Mouse (Mus musculus) spleen, adult 2 months (tissue): ENCODE data around the gene Man2a1. TPM values are rescaled to one million over a fixed set of nuclear protein-coding genes. Genes with fewer than 3 reads are reported as not detected.

Experiments used
- DNase-seq, 2 experiments: peaks; one replicate each; pipeline versions ENCODE4 v3.0.0 to v3.0.0-alpha.2; 2012 to 2021; ENCODE audit warnings: low spot score in 2 of 2, low read depth in 1 of 2
- H3K27ac ChIP-seq: fragments of 200-500 bp; 2 replicates; pipeline ENCODE4 v1.5.1; 2012; ENCODE audit warnings: low read length, inconsistent platforms; ENCODE audit not compliant: insufficient read depth
- H3K27me3 ChIP-seq: fragments of 200-500 bp; 2 replicates; pipeline ENCODE4 v1.6.1; 2012; ENCODE audit warnings: mild to moderate bottlenecking, moderate library complexity, low read length, inconsistent platforms; ENCODE audit not compliant: control insufficient read depth, insufficient read depth
- H3K36me3 ChIP-seq: fragments of 200-500 bp; 2 replicates; pipeline ENCODE4 v1.6.1; 2012; ENCODE audit warnings: mild to moderate bottlenecking, low read length, inconsistent platforms; ENCODE audit not compliant: control insufficient read depth, insufficient read depth
- H3K4me1 ChIP-seq: fragments of 200-500 bp; 2 replicates; pipeline ENCODE4 v1.6.1; 2011; ENCODE audit warnings: inconsistent platforms; ENCODE audit not compliant: control insufficient read depth, insufficient read depth, insufficient read length
- H3K4me3 ChIP-seq: fragments of 200-500 bp; 2 replicates; pipeline ENCODE4 v1.5.1; 2011; ENCODE audit warnings: mild to moderate bottlenecking, inconsistent platforms; ENCODE audit not compliant: insufficient read depth, insufficient read length; ENCODE audit errors: extremely low read depth
- CTCF ChIP-seq: fragments of 200-500 bp; IDR thresholded peaks from 2 replicates; pipeline ENCODE4 v1.5.1; 2011; ENCODE audit warnings: mild to moderate bottlenecking, inconsistent platforms; ENCODE audit not compliant: insufficient read depth, insufficient read length, insufficient replicate concordance; ENCODE audit errors: extremely low read depth
- POLR2A ChIP-seq: fragments of 200-500 bp; IDR thresholded peaks from 2 replicates; pipeline ENCODE4 v1.6.1; 2011; ENCODE audit warnings: low read depth, low read length, inconsistent platforms
- WGBS: fragments of 180-500 bp; shearing (Covaris S2); methylation state at CpG from one replicate; pipeline ENCODE4 v1.1.7; 2018; 5-methylcytosine and 5-hydroxymethylcytosine counted together
- polyA plus RNA-seq: library from polyadenylated mRNA; depleted of rRNA; stranded (reverse); fragments of >200 nt; gene quantifications from 2 replicates; pipeline ENCODE4 v1.2.3, GENCODE M21; 2012

Gene Man2a1
- polyA plus RNA-seq, 1 experiment = 10.6 TPM

DNA sequence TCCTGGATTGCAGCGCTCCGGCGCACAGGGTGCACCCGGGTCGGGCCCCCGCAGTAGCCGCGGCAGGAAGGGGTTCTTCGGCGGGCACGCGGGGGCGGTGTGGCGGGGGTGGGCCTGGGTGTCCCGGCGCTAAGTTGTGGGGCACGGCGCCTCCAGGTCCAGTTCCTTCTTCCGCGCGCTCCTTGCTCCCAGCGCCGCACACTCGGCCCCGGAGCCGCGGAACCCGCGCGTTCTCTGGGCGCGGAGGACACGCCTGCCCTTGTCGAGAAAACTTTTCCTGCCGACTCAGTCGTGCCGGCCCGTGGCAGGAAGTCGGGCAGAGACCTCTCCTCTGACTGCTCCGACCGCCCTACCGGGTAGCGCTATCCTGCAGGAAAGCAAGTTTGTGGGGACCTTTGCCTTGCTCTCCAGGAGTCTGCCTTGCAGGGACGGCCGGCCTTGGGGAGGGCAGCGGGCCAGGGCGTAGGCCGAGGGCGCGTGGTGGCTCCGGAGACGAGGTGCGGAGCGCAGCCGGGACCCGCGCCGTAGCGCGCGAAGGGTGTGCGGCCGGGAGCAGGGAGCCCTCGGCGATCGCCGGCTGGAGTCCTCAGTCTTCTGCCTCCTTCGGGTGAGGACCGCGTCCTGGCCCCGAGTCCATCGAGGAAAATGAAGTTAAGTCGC, 685 bp downstream of the Man2a1 start:
- peak overlapping the region; percentile 82 for H3K27ac ChIP-seq
- DNase-seq = peak in 1 of 2 experiments; percentile 56
- under 1% methylated on average over 69 of the region's 73 CpGs for WGBS
- TF ChIP-seq CTCF = no peak
- H3K27me3 ChIP-seq = no peaks in the 10 kb centered on the region
- peaks cover 13% of the 10 kb centered on the region for H3K4me1 ChIP-seq
- peak overlapping the region; percentile 74 for H3K4me3 ChIP-seq
- no peaks in the 10 kb centered on the region for H3K36me3 ChIP-seq

DNA sequence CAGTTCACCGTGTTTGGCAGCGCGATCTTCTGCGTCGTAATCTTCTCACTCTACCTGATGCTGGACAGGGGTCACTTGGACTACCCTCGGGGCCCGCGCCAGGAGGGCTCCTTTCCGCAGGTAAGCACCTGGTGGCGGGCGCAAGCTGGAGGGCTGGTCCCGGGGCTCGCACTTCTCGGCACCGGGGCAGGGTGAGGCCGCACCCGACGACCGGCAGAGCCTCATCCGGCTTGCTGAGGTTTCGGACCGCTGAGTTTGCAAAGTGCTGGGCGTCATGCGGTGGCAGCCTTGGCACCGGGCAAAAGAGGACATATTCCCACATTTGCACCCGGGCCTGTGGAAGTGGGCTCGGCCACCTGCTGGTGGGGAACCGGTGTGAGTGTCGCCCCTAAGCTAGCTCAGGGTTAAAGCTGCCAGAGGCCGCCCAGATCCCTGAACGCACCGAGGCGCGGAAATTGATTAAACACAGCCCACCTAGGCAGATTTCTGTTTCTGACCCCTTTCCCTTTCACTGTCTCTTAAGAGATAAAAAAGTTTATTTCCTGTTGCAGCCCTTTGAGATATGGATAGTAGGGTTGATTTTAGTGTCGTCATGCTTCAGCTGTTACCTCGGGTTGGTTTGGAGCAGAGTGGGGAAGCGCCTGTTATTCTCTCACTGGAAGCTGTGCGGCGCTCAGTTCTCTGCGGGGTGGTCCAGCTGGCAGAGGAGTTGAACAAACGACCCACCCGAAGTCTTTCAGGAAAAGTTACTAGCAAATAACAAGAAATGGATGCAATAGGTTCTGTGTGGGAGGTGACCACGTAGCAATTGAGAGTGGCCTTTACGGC, 1.4 kb downstream of the Man2a1 start:
- TF ChIP-seq POLR2A (no peak), CTCF (peak; percentile 8; the same call in 1 of the 2 replicates)
- Histone ChIP-seq H3K27ac (peak overlapping the region; percentile 82), H3K4me3 (peak overlapping the region; percentile 74), H3K27me3 (no peaks in the 10 kb centered on the region), H3K4me1 (peaks cover 13% of the 10 kb centered on the region), H3K36me3 (no peaks in the 10 kb centered on the region)
- peak in 1 of 2 experiments; percentile 61 for DNase-seq
- WGBS = 2% methylated on average over 44 of the region's 44 CpGs

DNA sequence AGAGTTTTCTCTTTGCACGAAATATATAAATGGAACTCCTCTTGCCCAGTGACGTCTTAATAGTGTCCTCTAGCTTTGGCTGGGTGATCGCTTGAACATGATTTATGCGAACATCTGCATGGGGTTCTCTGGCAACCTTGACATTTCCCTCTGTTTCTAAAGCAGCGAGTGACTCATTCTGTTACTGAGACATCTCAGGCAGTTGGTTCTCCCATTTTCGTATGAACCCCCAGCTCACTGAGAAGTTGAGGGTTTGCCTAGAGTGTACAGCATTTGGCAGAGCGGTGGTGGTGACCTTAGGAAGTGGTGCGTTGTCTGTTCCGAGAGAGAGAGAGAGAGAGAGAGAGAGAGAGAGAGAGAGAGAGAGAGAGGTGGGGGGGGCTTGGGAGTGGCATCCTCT, 2.6 kb downstream of the Man2a1 start:
- WGBS = 41% methylated on average over 9 of the region's 9 CpGs
- TF ChIP-seq POLR2A (no peak), CTCF (no peak)

DNA sequence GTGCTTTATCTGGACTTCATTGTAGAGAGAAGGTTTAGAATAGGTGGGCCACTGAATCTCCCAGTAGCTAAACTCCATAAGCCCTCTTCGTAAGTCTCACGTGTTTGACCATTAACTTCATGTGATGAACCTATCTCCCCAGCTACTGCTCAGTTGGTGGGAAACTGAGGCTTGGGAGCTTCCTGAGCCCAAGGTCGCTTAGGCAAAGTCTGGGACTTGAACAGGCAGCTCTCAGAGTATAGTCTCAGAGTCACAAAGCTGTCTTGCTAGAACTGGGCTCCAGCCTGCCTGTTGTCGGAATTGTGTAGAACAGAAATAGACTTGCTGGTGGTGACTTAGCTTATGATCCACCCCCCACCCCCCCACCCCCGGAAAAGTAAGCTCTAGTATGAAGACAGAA, 3.0 kb downstream of the Man2a1 start:
- Histone ChIP-seq H3K4me3 (0 out of 2 replicates have a peak overlapping the region, but pooled peaks have one; percentile 17), H3K27me3 (no peaks in the 10 kb centered on the region), H3K4me1 (peaks cover 13% of the 10 kb centered on the region), H3K27ac (no peak overlapping the region), H3K36me3 (no peaks in the 10 kb centered on the region; the same call in 1 of the 2 replicates)
- DNase-seq = no peak
- WGBS = 80% methylated on average over 5 of the region's 5 CpGs
- TF ChIP-seq POLR2A = no peak
- no peak for TF ChIP-seq CTCF

More for the DNA sequence above, 2.6 kb downstream of the Man2a1 start:
- H3K36me3 ChIP-seq = no peaks in the 10 kb centered on the region; the same call in 1 of the 2 replicates
- no peak for DNase-seq
- 0 out of 2 replicates have a peak overlapping the region, but pooled peaks have one; percentile 22 for H3K27ac ChIP-seq
- peaks cover 13% of the 10 kb centered on the region for H3K4me1 ChIP-seq
- H3K4me3 ChIP-seq = peak overlapping the region; percentile 17
- H3K27me3 ChIP-seq = no peaks in the 10 kb centered on the region

DNA sequence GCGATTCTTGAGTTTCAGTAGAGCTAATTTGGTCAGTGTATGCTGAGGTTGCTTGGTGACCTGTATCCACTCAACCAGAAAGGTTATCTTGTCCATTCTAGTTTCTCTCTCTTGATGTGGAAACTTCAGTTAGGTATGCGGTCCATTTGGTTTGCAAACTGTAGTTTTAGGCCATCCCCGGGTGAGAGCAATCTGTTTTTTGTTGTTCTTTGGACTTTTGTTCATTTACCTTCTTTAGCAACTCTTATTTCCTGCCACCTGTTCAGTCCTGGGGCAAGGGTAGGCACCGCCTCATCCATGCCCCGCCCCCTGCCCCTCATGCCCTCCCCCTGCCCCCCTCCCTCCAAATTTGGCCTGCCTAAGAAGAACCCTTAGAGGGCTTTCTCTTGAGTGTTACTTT, 3.6 kb downstream of the Man2a1 start:
- Histone ChIP-seq H3K36me3 (no peaks in the 10 kb centered on the region; the same call in 1 of the 2 replicates), H3K27ac (no peak overlapping the region), H3K4me3 (no peak overlapping the region), H3K27me3 (no peaks in the 10 kb centered on the region), H3K4me1 (peaks cover 13% of the 10 kb centered on the region)
- WGBS = 50% methylated on average over 5 of the region's 5 CpGs
- no peak for DNase-seq
- TF ChIP-seq POLR2A (no peak), CTCF (no peak)

DNA sequence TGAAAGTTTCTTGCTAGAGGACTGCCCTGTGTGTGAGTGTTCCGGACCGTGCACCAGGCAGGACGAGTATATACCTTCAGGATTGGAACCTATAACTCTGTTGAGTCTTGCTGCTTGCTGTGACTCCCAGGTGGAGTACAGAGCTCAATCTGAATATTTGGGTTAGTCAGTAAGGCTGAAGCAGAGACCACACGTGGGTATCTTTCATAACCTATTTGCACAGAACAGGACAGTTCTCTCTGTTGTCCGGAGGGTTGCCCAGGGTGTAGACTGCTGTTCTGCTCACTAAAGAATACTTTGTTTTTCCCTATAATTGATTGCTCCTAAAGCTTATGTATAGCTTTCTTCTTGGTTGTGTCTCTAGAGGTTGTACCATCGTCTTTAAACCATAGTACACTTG, 7.7 kb downstream of the Man2a1 start:
- Histone ChIP-seq H3K27me3 (no peaks in the 10 kb centered on the region), H3K4me3 (no peak overlapping the region), H3K4me1 (peaks cover 8% of the 10 kb centered on the region), H3K36me3 (peaks cover 2% of the 10 kb centered on the region; the same call in 1 of the 2 replicates), H3K27ac (no peak overlapping the region)
- DNase-seq = no peak
- TF ChIP-seq POLR2A (no peak), CTCF (no peak)
- 86% methylated on average over 6 of the region's 6 CpGs for WGBS
